Mouse (Mus musculus) cerebellum, adult 2 months (tissue): ENCODE measurements at regions not wholly inside any gene's neighbourhood (a gene's known extent, or its start where the extent isn't known, plus 50 kb on each side); places are given as distances from the start of the nearest gene placed in this dataset.

Experiments
- DNase-seq, 2 experiments: peaks; one replicate each; pipeline ENCODE4 v3.0.0; 2021
- H3K27ac ChIP-seq: fragments of 200-500 bp; 2 replicates; pipeline ENCODE4 v1.5.1; 2012; ENCODE audit warnings: low read length, control low read depth, inconsistent platforms; ENCODE audit not compliant: insufficient read depth
- H3K27me3 ChIP-seq: fragments of 200-500 bp; 2 replicates; pipeline ENCODE4 v1.6.1; 2012; ENCODE audit warnings: inconsistent platforms, mild to moderate bottlenecking, low read length, moderate library complexity; ENCODE audit not compliant: control insufficient read depth, insufficient read depth
- H3K4me1 ChIP-seq: fragments of 200-500 bp; 2 replicates; pipeline ENCODE4 v1.6.1; 2011; ENCODE audit warnings: low read length; ENCODE audit not compliant: control insufficient read depth, insufficient read depth
- H3K4me3 ChIP-seq: fragments of 200-500 bp; replicated peaks from 2 replicates; pipeline ENCODE3; 2011; ENCODE audit warnings: mild to moderate bottlenecking, low read depth, low read length, control low read depth; ENCODE audit not compliant: insufficient read depth
- CTCF ChIP-seq: fragments of 200-500 bp; IDR thresholded peaks from 2 replicates; pipeline ENCODE4 v1.5.1; 2011; ENCODE audit warnings: low read depth, mild to moderate bottlenecking, control low read depth, low read length, moderate library complexity, borderline replicate concordance; ENCODE audit not compliant: insufficient read depth
- POLR2A ChIP-seq: fragments of 200-500 bp; IDR thresholded peaks from 2 replicates; pipeline ENCODE4 v1.6.1; 2011; ENCODE audit warnings: low read length, control low read depth, borderline replicate concordance; ENCODE audit not compliant: insufficient read depth
- WGBS: fragments of 180-500 bp; shearing (Covaris S2); methylation state at CpG from one replicate; pipeline ENCODE4 v1.1.7; 2018; 5-methylcytosine and 5-hydroxymethylcytosine counted together

- no peak overlapping the region for H3K4me3 ChIP-seq
- H3K27me3 ChIP-seq = no peaks in the 10 kb centered on the region
- 26% methylated on average over 6 of the region's 6 CpGs for WGBS
- H3K4me1 ChIP-seq = no peaks in the 10 kb centered on the region
- DNase-seq = no peak
- H3K27ac ChIP-seq = no peak overlapping the region
- TF ChIP-seq POLR2A (no peak), CTCF (no peak)
Measured at GRCm38 (mm10) chr8:41830407-41830806, 413.5 kb upstream of the Frg1 start.

GRCm38 (mm10) chr8:41824928-41825327 is 408.1 kb upstream of the Frg1 start:
- H3K4me3 ChIP-seq = no peak overlapping the region
- H3K4me1 ChIP-seq = no peaks in the 10 kb centered on the region
- no peaks in the 10 kb centered on the region for H3K27me3 ChIP-seq
- peak; percentile 27 to 51 for DNase-seq
- 26% methylated on average over 7 of the region's 7 CpGs for WGBS
- no peak overlapping the region for H3K27ac ChIP-seq
- TF ChIP-seq CTCF (peak; percentile 40; the same call in 1 of the 2 replicates), POLR2A (no peak)

- H3K4me3 ChIP-seq = no peak overlapping the region
- H3K27ac ChIP-seq = no peak overlapping the region
- H3K27me3 ChIP-seq = no peaks in the 10 kb centered on the region
- no peak for TF ChIP-seq POLR2A
- TF ChIP-seq CTCF = no peak
- 77% methylated on average over 8 of the region's 8 CpGs for WGBS
- no peak for DNase-seq
- H3K4me1 ChIP-seq = no peaks in the 10 kb centered on the region
Measured at GRCm38 (mm10) chr8:41823041-41823440, 406.2 kb upstream of the Frg1 start.

- DNase-seq = no peak
- 95% methylated on average over 5 of the region's 5 CpGs for WGBS
- TF ChIP-seq POLR2A (no peak), CTCF (no peak)
- H3K27ac ChIP-seq = no peak overlapping the region
- H3K4me3 ChIP-seq = no peak overlapping the region
- H3K27me3 ChIP-seq = no peaks in the 10 kb centered on the region
- H3K4me1 ChIP-seq = no peaks in the 10 kb centered on the region
Measured at GRCm38 (mm10) chr8:41821676-41822075, 404.8 kb upstream of the Frg1 start.

GRCm38 (mm10) chr8:41820605-41821395 is 403.9 kb upstream of the Frg1 start:
- H3K27me3 ChIP-seq = no peaks in the 10 kb centered on the region

GRCm38 (mm10) chr8:41818577-41818976 is 401.7 kb upstream of the Frg1 start:
- H3K27me3 ChIP-seq = no peaks in the 10 kb centered on the region
- 29% methylated on average over 5 of the region's 5 CpGs for WGBS
- no peaks in the 10 kb centered on the region for H3K4me1 ChIP-seq
- no peak overlapping the region for H3K4me3 ChIP-seq
- DNase-seq = no peak
- no peak overlapping the region for H3K27ac ChIP-seq
- TF ChIP-seq CTCF (no peak), POLR2A (no peak)

More at GRCm38 (mm10) chr8:41820605-41821395, 403.9 kb upstream of the Frg1 start:
- Histone ChIP-seq H3K4me3 (no peak overlapping the region), H3K4me1 (no peaks in the 10 kb centered on the region), H3K27ac (no peak overlapping the region)
- no peak for DNase-seq
- 90% methylated on average over 4 of the region's 4 CpGs for WGBS
- no peak for TF ChIP-seq POLR2A
- no peak for TF ChIP-seq CTCF

- H3K4me1 ChIP-seq = no peaks in the 10 kb centered on the region
- H3K27me3 ChIP-seq = no peaks in the 10 kb centered on the region
- DNase-seq = no peak
- TF ChIP-seq POLR2A (no peak), CTCF (no peak)
- H3K27ac ChIP-seq = no peak overlapping the region
- no peak overlapping the region for H3K4me3 ChIP-seq
- WGBS = 94% methylated on average over 1 of the region's 1 CpGs
Measured at GRCm38 (mm10) chr8:41818079-41818478, 401.2 kb upstream of the Frg1 start.

- no peak overlapping the region for H3K4me3 ChIP-seq
- no peak for DNase-seq
- H3K4me1 ChIP-seq = no peaks in the 10 kb centered on the region
- no peaks in the 10 kb centered on the region for H3K27me3 ChIP-seq
- no peak for TF ChIP-seq CTCF
- no peak for TF ChIP-seq POLR2A
- H3K27ac ChIP-seq = no peak overlapping the region
- 82% methylated on average over 3 of the region's 3 CpGs for WGBS
Measured at GRCm38 (mm10) chr8:41815272-41815671, 398.4 kb upstream of the Frg1 start.
